ENCODE assay signal across 31 mouse cellular contexts in the genomic region with DNA sequence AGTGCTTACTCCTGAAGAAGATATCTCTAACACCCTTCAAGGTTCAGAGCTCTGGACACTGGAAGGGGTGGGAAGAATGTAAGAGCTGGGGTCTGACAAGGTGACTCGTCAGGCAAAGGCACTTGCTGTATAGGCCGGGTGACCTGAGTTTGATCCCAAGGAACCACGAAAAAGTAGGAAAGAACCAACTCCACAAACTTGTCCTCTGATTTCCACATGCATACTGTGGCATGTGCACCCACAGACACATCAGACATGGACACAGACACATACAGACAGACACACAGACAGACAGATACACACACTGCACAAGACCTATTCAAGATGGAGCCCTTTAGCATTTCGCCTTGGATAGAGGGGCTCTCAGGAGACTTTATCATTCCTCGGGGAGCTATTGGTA.
"Had no signal": no experiment of that assay in that cellular context is flagged by ENCODE, and none has a peak within 500 bp of the region (broad histone marks: within the 10 kb centered on the region; RNA-seq: fewer than 3 reads in every experiment).

No protein-coding gene starts in this region.

- H3K9ac ChIP-seq: limb, embryonic 12.5 days; limb, embryonic 13.5 days; limb, embryonic 15.5 days; liver, embryonic 12.5 days; liver, embryonic 13.5 days; liver, embryonic 14.5 days; liver, embryonic 15.5 days; liver, postnatal 0 days; lung, embryonic 14.5 days; lung, embryonic 15.5 days; midbrain, embryonic 12.5 days; midbrain, embryonic 13.5 days; midbrain, embryonic 15.5 days; neural tube, embryonic 12.5 days; neural tube, embryonic 13.5 days had no signal

- H3K36me3 ChIP-seq: lung, embryonic 15.5 days had no signal

- H3K4me1 ChIP-seq: limb, embryonic 10.5 days; limb, embryonic 12.5 days; limb, embryonic 13.5 days; limb, embryonic 15.5 days; liver, embryonic 12.5 days; liver, embryonic 15.5 days; lung, embryonic 15.5 days; midbrain, embryonic 10.5 days; midbrain, embryonic 12.5 days; midbrain, embryonic 13.5 days; midbrain, embryonic 15.5 days; neural tube, embryonic 12.5 days; neural tube, embryonic 13.5 days had no signal

- DNase-seq: left cerebral cortex, postnatal 4 days; liver; liver, embryonic 13.5 days; liver, postnatal 0 days; lung, adult 18-20 months; lung, adult 2 months; lung, embryonic 14.5 days; lung, postnatal 10 days; lung, postnatal 14 days; lung, postnatal 36 days; lung, postnatal 4 days; midbrain, embryonic 14.5 days had no signal

- H3K27me3 ChIP-seq: limb, embryonic 12.5 days; limb, embryonic 13.5 days; limb, embryonic 15.5 days; liver, embryonic 12.5 days; liver, embryonic 13.5 days; liver, embryonic 15.5 days; lung, embryonic 15.5 days; megakaryocyte, embryonic 14.5 days; midbrain, embryonic 12.5 days; midbrain, embryonic 13.5 days; midbrain, embryonic 15.5 days; neural tube, embryonic 12.5 days; neural tube, embryonic 13.5 days had no signal

- H3K4me3 ChIP-seq: limb, embryonic 10.5 days; limb, embryonic 12.5 days; limb, embryonic 13.5 days; limb, embryonic 15.5 days; liver, embryonic 12.5 days; liver, embryonic 13.5 days; liver, embryonic 15.5 days; lung, embryonic 15.5 days; megakaryocyte, embryonic 14.5 days; midbrain, embryonic 10.5 days; midbrain, embryonic 12.5 days; midbrain, embryonic 13.5 days; midbrain, embryonic 15.5 days; myocyte; neural tube, embryonic 12.5 days; neural tube, embryonic 13.5 days had no signal

- H3K27ac ChIP-seq: limb, embryonic 10.5 days; limb, embryonic 12.5 days; limb, embryonic 13.5 days; limb, embryonic 15.5 days; liver, embryonic 12.5 days; liver, embryonic 13.5 days; liver, embryonic 14.5 days; liver, embryonic 15.5 days; lung, embryonic 15.5 days; macrophage; midbrain, embryonic 10.5 days; midbrain, embryonic 12.5 days; midbrain, embryonic 13.5 days; midbrain, embryonic 15.5 days; neural tube, embryonic 12.5 days; neural tube, embryonic 13.5 days had no signal

- H3K4me2 ChIP-seq: limb, embryonic 12.5 days; limb, embryonic 13.5 days; limb, embryonic 15.5 days; liver, embryonic 11.5 days; liver, embryonic 12.5 days; liver, embryonic 13.5 days; liver, embryonic 15.5 days; lung, embryonic 14.5 days; lung, embryonic 15.5 days; midbrain, embryonic 12.5 days; midbrain, embryonic 13.5 days; midbrain, embryonic 15.5 days; neural tube, embryonic 12.5 days; neural tube, embryonic 13.5 days had no signal

- H3K9me3 ChIP-seq: limb, embryonic 10.5 days; limb, embryonic 12.5 days; limb, embryonic 13.5 days; limb, embryonic 15.5 days; liver, embryonic 12.5 days; liver, embryonic 13.5 days; liver, embryonic 15.5 days; lung, embryonic 15.5 days; megakaryocyte, embryonic 14.5 days; midbrain, embryonic 10.5 days; midbrain, embryonic 12.5 days; midbrain, embryonic 13.5 days; midbrain, embryonic 15.5 days; neural tube, embryonic 12.5 days; neural tube, embryonic 13.5 days had no signal

- ATAC-seq: liver, embryonic 12.5 days; liver, postnatal 0 days; lung, postnatal 0 days; midbrain, embryonic 13.5 days; midbrain, embryonic 15.5 days had no signal
